Mouse (Mus musculus): ENCODE measurements around the gene Clec18a. TPM values are rescaled to one million over a fixed set of nuclear protein-coding genes. Genes with fewer than 3 reads are reported as not detected.
A peak's percentile ranks its signal among the peaks of the same experiment; 100 is the strongest.
"Not testable (repeated sequence)": the region's sequence is repeated elsewhere in the genome, so short reads cannot be mapped to it uniquely, and the experiment has no call there.

Clec18a gene
- polyA plus RNA-seq, 1 experiment from 2014 or later: 76.6 TPM

GRCm38 (mm10) chr8:111091706-111092105 lies 520 bp downstream of the Clec18a start:
- ATAC-seq (replicated peaks; ENCODE audit: low FRiP score, low read depth) (no peak), DNase-seq (ENCODE audit: low spot score) (no peak)
- 80% methylated on average over 7 of the region's 7 CpGs for WGBS
- Histone ChIP-seq H3K9ac (ENCODE audit: low read depth, low read length) (no peak overlapping the region), H3K27me3 (ENCODE audit: insufficient read depth, low read length) (no peaks in the 10 kb centered on the region), H3K36me3 (ENCODE audit: insufficient read depth, low read length) (no peaks in the 10 kb centered on the region), H3K4me2 (ENCODE audit: low read length) (no peak overlapping the region), H3K4me3 (replicated peaks; ENCODE audit: low read depth, low read length) (no peak overlapping the region), H3K27ac (no peak overlapping the region), H3K9me3 (replicated peaks; ENCODE audit: low read length) (no peaks in the 10 kb centered on the region), H3K4me1 (replicated peaks; ENCODE audit: insufficient read depth, low read length) (no peaks in the 10 kb centered on the region)
- no peak for TF ChIP-seq CTCF (IDR thresholded peaks at IDR 0.05; ENCODE audit: low read depth)

DNA sequence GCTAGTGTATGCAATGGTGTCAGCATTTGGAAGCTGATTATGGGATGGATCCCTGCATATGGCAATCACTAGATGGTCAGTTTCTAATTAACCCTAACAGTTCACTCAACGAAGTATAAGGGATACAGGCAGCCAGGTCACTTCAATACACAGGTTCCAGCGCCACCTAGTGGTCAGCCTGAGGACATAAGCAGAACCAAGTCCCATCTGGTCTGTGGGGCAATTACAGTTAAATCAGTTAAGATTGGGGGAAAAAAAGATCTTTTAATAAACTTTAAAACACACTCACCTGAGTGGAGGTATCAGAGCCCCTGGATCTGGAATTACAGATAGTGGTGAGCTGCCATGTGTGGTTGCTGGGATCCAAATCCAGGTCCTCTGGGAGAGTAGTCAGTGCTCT lies 2.1 kb downstream of the Clec18a start:
- ATAC-seq (replicated peaks; ENCODE audit: low FRiP score, low read depth) (no peak), DNase-seq (ENCODE audit: low spot score) (peak; percentile 91)
- 0% methylated on average over 2 of the region's 2 CpGs for WGBS

GRCm38 (mm10) chr8:111083936-111084335 lies 8.3 kb downstream of the Clec18a start:
- WGBS: 87% methylated on average over 5 of the region's 5 CpGs
- not testable (repeated sequence) for H3K36me3 ChIP-seq (ENCODE audit: insufficient read depth, low read length); H3K4me1 ChIP-seq (replicated peaks; ENCODE audit: insufficient read depth, low read length); H3K27ac ChIP-seq; H3K9me3 ChIP-seq (replicated peaks; ENCODE audit: low read length); H3K27me3 ChIP-seq (ENCODE audit: insufficient read depth, low read length); DNase-seq (ENCODE audit: low spot score); H3K9ac ChIP-seq (ENCODE audit: low read depth, low read length); H3K4me3 ChIP-seq (replicated peaks; ENCODE audit: low read depth, low read length); ATAC-seq (replicated peaks; ENCODE audit: low FRiP score, low read depth); H3K4me2 ChIP-seq (ENCODE audit: low read length)

More for the DNA sequence above, 2.1 kb downstream of the Clec18a start:
- Histone ChIP-seq H3K27ac (no peak overlapping the region), H3K4me2 (ENCODE audit: low read length) (no peak overlapping the region), H3K4me1 (replicated peaks; ENCODE audit: insufficient read depth, low read length) (no peaks in the 10 kb centered on the region), H3K36me3 (ENCODE audit: insufficient read depth, low read length) (no peaks in the 10 kb centered on the region), H3K9ac (ENCODE audit: low read depth, low read length) (no peak overlapping the region), H3K27me3 (ENCODE audit: insufficient read depth, low read length) (no peaks in the 10 kb centered on the region), H3K9me3 (replicated peaks; ENCODE audit: low read length) (no peaks in the 10 kb centered on the region), H3K4me3 (replicated peaks; ENCODE audit: low read depth, low read length) (no peak overlapping the region)
- peak; percentile 86 for TF ChIP-seq CTCF (IDR thresholded peaks at IDR 0.05; ENCODE audit: low read depth)

GRCm38 (mm10) chr8:111081580-111082258 lies 10.5 kb downstream of the Clec18a start:
- peak; percentile 78 for ATAC-seq (replicated peaks; ENCODE audit: low FRiP score, low read depth)
- Histone ChIP-seq H3K9ac (ENCODE audit: low read depth, low read length) (peak overlapping the region; percentile 32; the same call in 1 of the 2 replicates), H3K9me3 (replicated peaks; ENCODE audit: low read length) (no peaks in the 10 kb centered on the region), H3K4me1 (replicated peaks; ENCODE audit: insufficient read depth, low read length) (no peaks in the 10 kb centered on the region), H3K27me3 (ENCODE audit: insufficient read depth, low read length) (no peaks in the 10 kb centered on the region), H3K27ac (peak overlapping the region; percentile 85), H3K4me3 (replicated peaks; ENCODE audit: low read depth, low read length) (peak overlapping the region; percentile 22; the same call in 1 of the 2 replicates), H3K36me3 (ENCODE audit: insufficient read depth, low read length) (no peaks in the 10 kb centered on the region), H3K4me2 (ENCODE audit: low read length) (peak overlapping the region; percentile 50)
- 31% methylated on average over 12 of the region's 12 CpGs for WGBS
- peak; percentile 39 for DNase-seq (ENCODE audit: low spot score)
- no peak for TF ChIP-seq CTCF (IDR thresholded peaks at IDR 0.05; ENCODE audit: low read depth)

DNA sequence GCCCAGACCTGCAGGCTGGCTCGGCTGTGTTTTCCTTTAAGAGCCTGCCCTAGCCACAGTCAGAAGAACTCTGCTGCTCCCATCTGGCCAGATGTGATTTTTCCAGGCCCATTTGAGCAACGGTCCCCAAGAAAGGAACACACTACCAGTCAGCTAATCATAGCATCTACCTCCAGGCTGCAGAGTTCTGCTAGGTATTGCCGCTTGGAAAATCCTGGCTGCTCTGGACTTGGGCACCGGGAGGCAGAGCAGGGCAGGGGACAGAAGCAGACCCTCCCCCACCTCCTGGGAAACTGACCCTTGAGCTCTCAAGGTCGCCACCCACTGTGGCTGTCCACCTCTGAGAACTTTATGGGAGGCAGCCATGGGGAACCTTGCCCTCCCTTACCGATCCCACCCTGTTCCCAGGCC lies 12.4 kb downstream of the Clec18a start:
- H3K4me1 ChIP-seq (replicated peaks; ENCODE audit: insufficient read depth, low read length): no peaks in the 10 kb centered on the region
- peak; percentile 79 for ATAC-seq (replicated peaks; ENCODE audit: low FRiP score, low read depth)
- WGBS: 7% methylated on average over 6 of the region's 6 CpGs
- peak overlapping the region; percentile 50 for H3K4me2 ChIP-seq (ENCODE audit: low read length)
- peak; percentile 76 for TF ChIP-seq CTCF (IDR thresholded peaks at IDR 0.05; ENCODE audit: low read depth)
- peak; percentile 77 for DNase-seq (ENCODE audit: low spot score)
- no peak overlapping the region for H3K9ac ChIP-seq (ENCODE audit: low read depth, low read length)
- no peaks in the 10 kb centered on the region for H3K27me3 ChIP-seq (ENCODE audit: insufficient read depth, low read length)
- no peak overlapping the region for H3K4me3 ChIP-seq (replicated peaks; ENCODE audit: low read depth, low read length)
- H3K36me3 ChIP-seq (ENCODE audit: insufficient read depth, low read length): no peaks in the 10 kb centered on the region
- H3K9me3 ChIP-seq (replicated peaks; ENCODE audit: low read length): no peaks in the 10 kb centered on the region
- peak overlapping the region; percentile 85 for H3K27ac ChIP-seq

- 35% methylated on average over 5 of the region's 5 CpGs for WGBS
- Histone ChIP-seq H3K9ac (ENCODE audit: low read depth, low read length) (no peak overlapping the region), H3K27me3 (ENCODE audit: insufficient read depth, low read length) (no peaks in the 10 kb centered on the region), H3K4me1 (replicated peaks; ENCODE audit: insufficient read depth, low read length) (no peaks in the 10 kb centered on the region), H3K9me3 (replicated peaks; ENCODE audit: low read length) (no peaks in the 10 kb centered on the region), H3K4me2 (ENCODE audit: low read length) (peak overlapping the region; percentile 50), H3K36me3 (ENCODE audit: insufficient read depth, low read length) (no peaks in the 10 kb centered on the region), H3K4me3 (replicated peaks; ENCODE audit: low read depth, low read length) (no peak overlapping the region), H3K27ac (peak overlapping the region; percentile 85)
- no peak for DNase-seq (ENCODE audit: low spot score)
- TF ChIP-seq CTCF (IDR thresholded peaks at IDR 0.05; ENCODE audit: low read depth): no peak
- ATAC-seq (replicated peaks; ENCODE audit: low FRiP score, low read depth): peak; percentile 67
Observed at GRCm38 (mm10) chr8:111079461-111079860, 12.8 kb downstream of the Clec18a start.
